Mouse (Mus musculus) cerebellum, adult 9-11 months (tissue): ENCODE data around the gene Fam186b.
A peak's percentile ranks its signal among the peaks of the same experiment; 100 is the strongest.
"Not testable (repeated sequence)": the region's sequence is repeated elsewhere in the genome, so short reads cannot be mapped to it uniquely, and the experiment has no call there.

Experiments
- DNase-seq: peaks from one replicate; pipeline ENCODE4 v3.0.0; 2022

Gene Fam186b

GRCm38 (mm10) chr15:99255241-99255749 lies 40.4 kb downstream of the Fam186b start:
- DNase-seq: no peak

GRCm38 (mm10) chr15:99254477-99255005 lies 41.1 kb downstream of the Fam186b start:
- no peak for DNase-seq

- DNase-seq: no peak
These were observed 41.9 kb downstream of the Fam186b start for GRCm38 (mm10) chr15:99253772-99254171.

GRCm38 (mm10) chr15:99253175-99253479 lies 42.6 kb downstream of the Fam186b start:
- DNase-seq: not testable (repeated sequence)

- no peak for DNase-seq
These were observed 43.1 kb downstream of the Fam186b start for GRCm38 (mm10) chr15:99252381-99253174.

- peak; percentile 99 for DNase-seq
These were observed 43.9 kb downstream of the Fam186b start, which contains the start of gene Mcrs1 for GRCm38 (mm10) chr15:99251626-99252380. TSS of gene Mcrs1 (minus strand) at chr15:99251961.

- DNase-seq: peak; percentile 62
These were observed 44.6 kb downstream of the Fam186b start for GRCm38 (mm10) chr15:99251111-99251510.

- DNase-seq: peak; percentile 49
These were observed 45.8 kb downstream of the Fam186b start for GRCm38 (mm10) chr15:99249938-99250337.

GRCm38 (mm10) chr15:99248972-99249371 lies 46.7 kb downstream of the Fam186b start:
- peak; percentile 57 for DNase-seq

GRCm38 (mm10) chr15:99246736-99247135 lies 49.0 kb downstream of the Fam186b start:
- peak; percentile 75 for DNase-seq

GRCm38 (mm10) chr15:99242045-99242444 lies 53.6 kb downstream of the Fam186b start:
- DNase-seq: no peak

- no peak for DNase-seq
These were observed 54.4 kb downstream of the Fam186b start for GRCm38 (mm10) chr15:99241249-99241648.

- DNase-seq: no peak
These were observed 55.6 kb downstream of the Fam186b start for GRCm38 (mm10) chr15:99240129-99240528.

GRCm38 (mm10) chr15:99238006-99238405 lies 57.7 kb downstream of the Fam186b start:
- no peak for DNase-seq

GRCm38 (mm10) chr15:99234326-99235010 lies 61.2 kb downstream of the Fam186b start:
- no peak for DNase-seq

- DNase-seq: no peak
These were observed 62.0 kb downstream of the Fam186b start for GRCm38 (mm10) chr15:99233719-99234118.

GRCm38 (mm10) chr15:99231998-99232397 lies 63.7 kb downstream of the Fam186b start:
- DNase-seq: no peak

GRCm38 (mm10) chr15:99226090-99226489 lies 69.6 kb downstream of the Fam186b start:
- no peak for DNase-seq

- DNase-seq: no peak
These were observed 70.4 kb downstream of the Fam186b start for GRCm38 (mm10) chr15:99225081-99225810.

GRCm38 (mm10) chr15:99224208-99224911 lies 71.3 kb downstream of the Fam186b start, which contains the start of gene Kcnh3:
TSS of gene Kcnh3 (plus strand) at chr15:99224861.
- peak; percentile 69 for DNase-seq

GRCm38 (mm10) chr15:99223585-99224207 lies 72.0 kb downstream of the Fam186b start:
- peak; percentile 59 for DNase-seq
